In genomic region chr13:31626183-31626801, GRCm38 (mm10) we compare ENCODE assay signal across 8 mouse cellular contexts. TPM values are rescaled to one million over a fixed set of nuclear protein-coding genes. Genes with fewer than 3 reads are reported as not detected.
DNase-seq lines count a peak whose midpoint lies in the region; ATAC-seq and TF ChIP-seq lines count a peak whose summit lies in the region.

No protein-coding gene starts in this region.

- no peak for ATAC-seq in heart, embryonic 15.5 days (replicated peaks; ENCODE audit: insufficient number of reproducible peaks, insufficient read depth, low FRiP score, low read depth)
- ATAC-seq in liver, embryonic 15.5 days (ENCODE audit: insufficient read depth): no peak
- no peak for ATAC-seq in stomach, embryonic 14.5 days (ENCODE audit: insufficient number of reproducible peaks, insufficient read depth, low FRiP score, low read depth)

- H3K36me3 ChIP-seq in heart, embryonic 15.5 days: no peaks in the 10 kb centered on the region
- H3K36me3 ChIP-seq in liver, embryonic 15.5 days (replicated peaks): no peaks in the 10 kb centered on the region
- H3K36me3 ChIP-seq in stomach, embryonic 14.5 days (ENCODE audit: control insufficient read depth, insufficient read depth, low read length): no peaks in the 10 kb centered on the region

- WGBS in lung, adult 2 months: under 1% methylated on average over 60 of the region's 60 CpGs
- WGBS in heart, embryonic 15.5 days: under 1% methylated on average over 59 of the region's 60 CpGs
- WGBS in liver, embryonic 15.5 days (ENCODE audit: insufficient replicate concordance): under 1% methylated on average over 59 of the region's 60 CpGs
- under 1% methylated on average over 60 of the region's 60 CpGs for whole genome bisulfite sequencing in stomach, embryonic 14.5 days

- peaks cover 99% of the 10 kb centered on the region for H3K27me3 ChIP-seq in heart, embryonic 15.5 days
- H3K27me3 ChIP-seq in liver, embryonic 15.5 days: peaks cover 100% of the 10 kb centered on the region
- peaks cover 13% of the 10 kb centered on the region; the same call in 1 of the 2 replicates for H3K27me3 ChIP-seq in stomach, embryonic 14.5 days (ENCODE audit: control insufficient read depth, insufficient read depth, low read length)

- H3K4me2 ChIP-seq in heart, embryonic 15.5 days: peak overlapping the region; percentile 96
- peak overlapping the region; percentile 53 for H3K4me2 ChIP-seq in liver, embryonic 15.5 days
- peak overlapping the region; percentile 86 for H3K4me2 ChIP-seq in stomach, embryonic 14.5 days (replicated peaks; ENCODE audit: low read depth, low read length)

- peak; percentile 25 for DNase-seq in lung, adult 2 months
- DNase-seq in lung, postnatal 36 days: no peak
- DNase-seq in right cerebral cortex, adult 18-20 months: no peak
- no peak for DNase-seq in natural killer cell, adult 2 months (ENCODE audit: low spot score in 2 of 2)

- no peaks in the 10 kb centered on the region; the same call in none of the 2 replicates for H3K4me1 ChIP-seq in lung, adult 2 months (ENCODE audit: control insufficient read depth, insufficient read depth, low read length)
- no peaks in the 10 kb centered on the region for H3K4me1 ChIP-seq in cortical plate, adult 2 months (ENCODE audit: control insufficient read depth, insufficient read depth, low read length)
- peaks cover 37% of the 10 kb centered on the region for H3K4me1 ChIP-seq in heart, embryonic 15.5 days (replicated peaks)
- peaks cover 15% of the 10 kb centered on the region for H3K4me1 ChIP-seq in liver, embryonic 15.5 days (replicated peaks)
- H3K4me1 ChIP-seq in stomach, embryonic 14.5 days (ENCODE audit: control insufficient read depth, insufficient read depth, low read length): no peaks in the 10 kb centered on the region; the same call in 1 of the 2 replicates

- TF ChIP-seq CTCF in lung, adult 2 months (IDR thresholded peaks at IDR 0.05; ENCODE audit: insufficient read depth, low read length): no peak
- TF ChIP-seq CTCF in cortical plate, adult 2 months (IDR thresholded peaks at IDR 0.05; ENCODE audit: extremely low read depth, insufficient read depth, low read length): no peak

- no peaks in the 10 kb centered on the region for H3K9me3 ChIP-seq in heart, embryonic 15.5 days (replicated peaks)
- H3K9me3 ChIP-seq in liver, embryonic 15.5 days (replicated peaks): no peaks in the 10 kb centered on the region
- no peaks in the 10 kb centered on the region for H3K9me3 ChIP-seq in stomach, embryonic 14.5 days (ENCODE audit: control insufficient read depth, low read depth, low read length)

- peak overlapping the region; percentile 41 for H3K9ac ChIP-seq in heart, embryonic 15.5 days
- no peak overlapping the region for H3K9ac ChIP-seq in liver, embryonic 15.5 days
- peak overlapping the region; percentile 81 for H3K9ac ChIP-seq in stomach, embryonic 14.5 days (replicated peaks; ENCODE audit: low read depth, low read length)

- TF ChIP-seq POLR2A in lung, adult 2 months (IDR thresholded peaks at IDR 0.05; ENCODE audit: borderline replicate concordance, extremely low read depth, low read depth, low read length): no peak
- TF ChIP-seq POLR2A in cortical plate, adult 2 months (IDR thresholded peaks at IDR 0.05; ENCODE audit: extremely low read depth, insufficient read depth, low read length): no peak

- peak overlapping the region; percentile 57 for H3K4me3 ChIP-seq in lung, adult 2 months (replicated peaks; ENCODE audit: extremely low read depth, low read depth, low read length)
- H3K4me3 ChIP-seq in cortical plate, adult 2 months (ENCODE audit: insufficient read depth, low read length): peak overlapping the region; percentile 12; the same call in 1 of the 2 replicates
- peak overlapping the region; percentile 57 for H3K4me3 ChIP-seq in heart, embryonic 15.5 days
- peak overlapping the region; percentile 37 for H3K4me3 ChIP-seq in liver, embryonic 15.5 days (replicated peaks)
- H3K4me3 ChIP-seq in stomach, embryonic 14.5 days (ENCODE audit: low read depth, low read length): peak overlapping the region; percentile 56

- 0 out of 2 replicates have a peak overlapping the region, but pooled peaks have one; percentile 60 for H3K27ac ChIP-seq in cortical plate, adult 2 months (ENCODE audit: insufficient read depth, low read length)
- H3K27ac ChIP-seq in heart, embryonic 15.5 days: no peak overlapping the region
- no peak overlapping the region for H3K27ac ChIP-seq in liver, embryonic 15.5 days (replicated peaks)
- H3K27ac ChIP-seq in stomach, embryonic 14.5 days (ENCODE audit: low read length): peak overlapping the region; percentile 83

RNA-seq across cellular contexts. Expression of gene Foxf2, which starts 0.7 kb away (rescaled TPM):
- polyA plus RNA-seq in lung, adult 2 months (2012; rRNA removed): 64.7 and 69.8 TPM in 2 replicates
- 5.8 and 6.1 TPM in 2 replicates for polyA plus RNA-seq in cortical plate, adult 2 months (2012; rRNA removed)
- 0.64 and 1.7 TPM in 2 replicates for polyA plus RNA-seq in heart, embryonic 15.5 days (2015; fragmentation: Nextera tagmentation; extraction: Ambion mirVana)
- polyA plus RNA-seq in liver, embryonic 15.5 days (2015; fragmentation: Nextera tagmentation; extraction: Ambion mirVana): 0.05 and 0.08 TPM in 2 replicates
- 21.3 and 21.9 TPM in 2 replicates for polyA plus RNA-seq in stomach, embryonic 14.5 days (2014; fragmentation: Nextera tagmentation; extraction: Ambion mirVana)

Comparison
In these comparisons a context has a peak if more than half of its experiments do, and no peak if none do; other contexts are left out.
1. H3K27ac ChIP-seq: peak in cortical plate, adult 2 months (single experiment) and stomach, embryonic 14.5 days (single experiment); none in heart, embryonic 15.5 days (single experiment) and liver, embryonic 15.5 days (single experiment).
2. Peak in every context shown above with its lines, with median percentiles within 50 percentile points of each other: H3K4me3 ChIP-seq and H3K4me2 ChIP-seq.